Mouse (Mus musculus) spleen, adult 2 months (tissue): Measurements from ENCODE around the gene Wrap53.

Experiments
- CTCF ChIP-seq: fragments of 200-500 bp; IDR thresholded peaks from 2 replicates; pipeline ENCODE4 v1.5.1; 2011; ENCODE audit warnings: mild to moderate bottlenecking, inconsistent platforms; ENCODE audit not compliant: insufficient read depth, insufficient read length, insufficient replicate concordance; ENCODE audit errors: extremely low read depth
- POLR2A ChIP-seq: fragments of 200-500 bp; IDR thresholded peaks from 2 replicates; pipeline ENCODE4 v1.6.1; 2011; ENCODE audit warnings: low read depth, low read length, inconsistent platforms

DNA sequence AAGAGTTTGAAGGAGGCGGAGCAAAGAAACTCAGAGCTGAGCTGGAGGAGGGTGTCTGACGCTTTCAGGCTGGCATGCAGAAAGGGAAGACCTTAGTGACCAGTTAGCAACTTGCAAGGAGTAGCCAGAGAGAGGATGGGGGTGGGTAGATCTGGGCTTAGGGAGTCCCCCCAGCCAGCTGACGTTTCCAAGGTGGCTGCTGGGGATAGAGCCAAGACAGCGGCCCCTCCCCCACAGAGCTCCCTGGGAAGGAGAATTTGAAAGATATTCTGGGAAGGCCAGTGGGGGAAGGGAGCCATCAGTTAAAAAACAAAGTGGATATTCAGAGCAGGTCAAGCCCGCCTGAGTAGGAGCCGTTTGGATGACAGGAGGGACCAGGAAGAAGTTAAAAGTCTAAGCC lies 20.0 kb upstream of the Wrap53 start:
- TF ChIP-seq CTCF (no peak), POLR2A (no peak)
